Comparison of ENCODE assay signal across 18 mouse cellular contexts in the genomic region with DNA sequence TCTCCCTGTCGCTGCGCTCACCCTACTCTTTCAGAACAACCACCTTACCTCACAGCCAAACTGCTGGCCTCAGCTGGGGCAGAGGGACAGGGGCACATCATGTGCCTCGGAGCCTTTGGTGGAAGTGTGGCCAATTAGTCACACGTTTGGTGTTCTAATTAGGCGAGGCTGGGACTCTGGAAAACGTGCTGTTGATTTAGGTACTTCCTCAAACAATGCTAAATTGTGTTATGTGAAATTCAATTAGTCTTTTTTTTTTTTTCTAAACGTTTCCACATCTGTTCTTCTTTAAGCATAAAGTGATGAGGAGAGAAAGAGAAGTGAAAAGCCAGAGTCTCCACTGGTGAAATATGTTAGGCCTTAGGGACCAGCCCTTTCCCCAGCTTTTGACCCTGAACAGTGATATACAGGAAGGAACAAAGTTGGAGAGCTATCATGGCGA.
A peak's percentile ranks its signal among the peaks of the same experiment; 100 is the strongest.
DNase-seq lines count a peak whose midpoint lies in the region; ATAC-seq and TF ChIP-seq lines count a peak whose summit lies in the region.
"Had no signal": no experiment of that assay in that cellular context is flagged by ENCODE, and none has a peak within 500 bp of the region (broad histone marks: within the 10 kb centered on the region; RNA-seq: fewer than 3 reads in every experiment).

No protein-coding gene starts in this region.

- H3K27ac ChIP-seq in kidney, embryonic 15.5 days, result no peak overlapping the region
- H3K27ac ChIP-seq in limb, embryonic 11.5 days (replicated peaks; ENCODE audit: low read depth, low read length), result no peak overlapping the region
- H3K27ac ChIP-seq in gastrocnemius, adult 2 months, result no peak overlapping the region
- H3K27ac ChIP-seq: hindbrain, embryonic 14.5 days; liver, embryonic 14.5 days had no signal

- WGBS in kidney, embryonic 15.5 days, result 18% methylated on average over 8 of the region's 8 CpGs
- 5% methylated on average over 8 of the region's 8 CpGs for WGBS in limb, embryonic 11.5 days

- no peaks in the 10 kb centered on the region for H3K9me3 ChIP-seq in kidney, embryonic 15.5 days (replicated peaks)
- H3K9me3 ChIP-seq in limb, embryonic 11.5 days (ENCODE audit: control insufficient read depth, low read length), result no peaks in the 10 kb centered on the region
- H3K9me3 ChIP-seq: heart, embryonic 15.5 days had no signal

- H3K4me2 ChIP-seq in kidney, embryonic 15.5 days, result no peak overlapping the region
- H3K4me2 ChIP-seq in limb, embryonic 11.5 days (ENCODE audit: low read depth, severe bottlenecking), result no peak overlapping the region
- H3K4me2 ChIP-seq: hindbrain, embryonic 14.5 days had no signal

- intact Hi-C loops in gastrocnemius, adult 2 months (cut with DNase I), result no loop called here

- peak; percentile 12 for DNase-seq in adrenal gland, postnatal 10 days
- no peak for DNase-seq in adrenal gland, postnatal 25 days
- no peak for DNase-seq in kidney, postnatal 14 days
- DNase-seq in embryo, embryonic 9.5 days (ENCODE audit: extremely low spot score), result peak; percentile 49
- DNase-seq in limb, embryonic 11.5 days (ENCODE audit: low spot score), result peak; percentile 60
- no peak for DNase-seq in gastrocnemius, adult 2 months
- DNase-seq in Muller cell, postnatal 12 days (ENCODE audit: inconsistent ontology term), result no peak
- DNase-seq: kidney, adult 11 months; lung, postnatal 10 days; midbrain, embryonic 14.5 days; right cerebral cortex, postnatal 14 days; thymus, adult 18-20 months had no signal

- no peaks in the 10 kb centered on the region for H3K36me3 ChIP-seq in kidney, embryonic 15.5 days
- H3K36me3 ChIP-seq in limb, embryonic 11.5 days (ENCODE audit: control insufficient read depth, insufficient read depth, low read length), result no peaks in the 10 kb centered on the region
- H3K36me3 ChIP-seq: heart, embryonic 15.5 days had no signal

- peaks cover 6% of the 10 kb centered on the region for H3K27me3 ChIP-seq in kidney, embryonic 15.5 days
- H3K27me3 ChIP-seq in limb, embryonic 11.5 days (ENCODE audit: control insufficient read depth, insufficient read depth, low read length), result peaks cover 8% of the 10 kb centered on the region; the same call in 1 of the 2 replicates
- H3K27me3 ChIP-seq: heart, embryonic 15.5 days; Patski had no signal

- no peak overlapping the region for H3K9ac ChIP-seq in kidney, embryonic 15.5 days
- H3K9ac ChIP-seq in limb, embryonic 11.5 days (ENCODE audit: low read length), result no peak overlapping the region
- H3K9ac ChIP-seq: heart, embryonic 15.5 days; hindbrain, embryonic 14.5 days; liver, embryonic 14.5 days had no signal

- no peak overlapping the region for H3K4me3 ChIP-seq in kidney, embryonic 15.5 days (replicated peaks)
- no peak overlapping the region for H3K4me3 ChIP-seq in limb, embryonic 11.5 days (ENCODE audit: low read depth, low read length)
- H3K4me3 ChIP-seq in gastrocnemius, adult 2 months, result no peak overlapping the region
- H3K4me3 ChIP-seq: erythroblast, embryonic 14.5 days had no signal

- 0 out of 2 replicates have a peak, but pooled peaks have one; percentile 43 for ATAC-seq in kidney, embryonic 15.5 days (replicated peaks; ENCODE audit: low FRiP score)
- peak; percentile 78; the same call in 1 of the 2 replicates for ATAC-seq in limb, embryonic 11.5 days (ENCODE audit: insufficient number of reproducible peaks, low FRiP score, low TSS enrichment, low read depth)
- ATAC-seq: Patski had no signal

- no peaks in the 10 kb centered on the region; the same call in 1 of the 2 replicates for H3K4me1 ChIP-seq in kidney, embryonic 15.5 days
- peaks cover 9% of the 10 kb centered on the region for H3K4me1 ChIP-seq in limb, embryonic 11.5 days (ENCODE audit: control insufficient read depth, insufficient read depth, low read length)

- no peak for TF ChIP-seq CTCF in gastrocnemius, adult 2 months (IDR thresholded peaks at IDR 0.05)

Comparison
In these comparisons a context has a peak if more than half of its experiments do, and no peak if none do; other contexts are left out.
1. DNase-seq: peak in adrenal gland, postnatal 10 days (single experiment), embryo, embryonic 9.5 days (single experiment) and limb, embryonic 11.5 days (single experiment); none in adrenal gland, postnatal 25 days (single experiment), kidney, postnatal 14 days (single experiment), gastrocnemius, adult 2 months (single experiment) and Muller cell, postnatal 12 days (single experiment).